ENCODE assay signal across 25 mouse cellular contexts in the genomic region with DNA sequence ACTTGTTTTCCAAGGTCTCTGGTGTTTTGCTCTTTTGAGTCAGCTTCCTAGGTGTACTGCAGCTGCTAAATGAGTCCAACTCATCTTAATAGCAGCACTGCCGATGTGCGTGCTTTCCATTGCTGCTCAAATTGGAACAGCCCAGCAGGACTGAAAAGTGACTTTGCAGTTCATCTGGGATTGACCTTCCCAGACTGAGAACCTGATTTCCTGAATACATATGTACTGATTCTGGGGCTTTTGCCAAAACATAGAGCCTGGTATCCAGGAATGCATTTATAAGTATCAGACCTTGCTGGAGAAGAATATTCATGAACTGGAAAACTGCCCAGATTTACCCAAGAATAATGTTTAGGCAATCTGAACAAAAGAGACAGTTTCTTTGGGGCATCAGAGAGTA.
DNase-seq lines count a peak whose midpoint lies in the region; ATAC-seq and TF ChIP-seq lines count a peak whose summit lies in the region.
"Had no signal": no experiment of that assay in that cellular context is flagged by ENCODE, and none has a peak within 500 bp of the region (broad histone marks: within the 10 kb centered on the region; RNA-seq: fewer than 3 reads in every experiment).

No protein-coding gene starts in this region.

- ATAC-seq in forebrain, embryonic 14.5 days: peak; percentile 60; the same call in 1 of the 2 replicates
- no peak for ATAC-seq in hindbrain, postnatal 0 days
- no peak for ATAC-seq in hindbrain, embryonic 12.5 days (ENCODE audit: low FRiP score)
- ATAC-seq: CD4-positive, CD25-positive, alpha-beta regulatory T cell, adult 4 months; inflammation-experienced regulatory T-cells, adult 6 months; intestine, embryonic 16.5 days had no signal

- peak overlapping the region; percentile 14; the same call in 1 of the 2 replicates for H3K27ac ChIP-seq in forebrain, embryonic 14.5 days (ENCODE audit: low read depth, low read length)
- no peak overlapping the region for H3K27ac ChIP-seq in forebrain, embryonic 10.5 days
- no peak overlapping the region for H3K27ac ChIP-seq in hindbrain, postnatal 0 days
- no peak overlapping the region for H3K27ac ChIP-seq in hindbrain, embryonic 12.5 days
- H3K27ac ChIP-seq: embryonic facial prominence, embryonic 12.5 days; gastrocnemius, adult 2 months; hindbrain, embryonic 15.5 days had no signal

- no peaks in the 10 kb centered on the region for H3K9me3 ChIP-seq in forebrain, embryonic 14.5 days (replicated peaks; ENCODE audit: control insufficient read depth, low read length)
- H3K9me3 ChIP-seq in forebrain, embryonic 10.5 days: no peaks in the 10 kb centered on the region
- H3K9me3 ChIP-seq in hindbrain, postnatal 0 days (ENCODE audit: low read length): no peaks in the 10 kb centered on the region
- no peaks in the 10 kb centered on the region for H3K9me3 ChIP-seq in hindbrain, embryonic 12.5 days (replicated peaks)
- H3K9me3 ChIP-seq: embryonic facial prominence, embryonic 12.5 days; hindbrain, embryonic 15.5 days had no signal

- DNase-seq in forebrain, embryonic 14.5 days (ENCODE audit: low spot score): peak; percentile 77
- no peak for DNase-seq in forebrain, embryonic 10.5 days (ENCODE audit: extremely low spot score, low spot score)
- peak; percentile 8 for DNase-seq in hindbrain, postnatal 0 days (ENCODE audit: low spot score)
- DNase-seq in brain, adult 2 months (ENCODE audit: low read depth, low spot score): peak; percentile 29
- DNase-seq in brain, embryonic 14.5 days (ENCODE audit: low read depth): peak; percentile 79
- DNase-seq in kidney, adult 11 months: no peak
- DNase-seq in left cerebral cortex, postnatal 10 days (ENCODE audit: extremely low spot score in 1 of 2, low spot score in 2 of 2): no peak
- DNase-seq: adrenal gland, adult 2 months; adrenal gland, postnatal 14 days; cerebellum, adult 18-20 months; cerebellum, adult 9-10 months; cerebellum, postnatal 14 days; gastrocnemius, adult 2 months; gastrocnemius, postnatal 14 days; heart, adult 11 months; heart, postnatal 36 days; kidney, adult 2 months had no signal

- H3K4me2 ChIP-seq in forebrain, embryonic 14.5 days (ENCODE audit: low read length): no peak overlapping the region
- H3K4me2 ChIP-seq in hindbrain, postnatal 0 days (ENCODE audit: low read depth, low read length): no peak overlapping the region
- no peak overlapping the region for H3K4me2 ChIP-seq in hindbrain, embryonic 12.5 days (replicated peaks)
- H3K4me2 ChIP-seq: embryonic facial prominence, embryonic 12.5 days; heart, embryonic 11.5 days; hindbrain, embryonic 15.5 days had no signal

- no peaks in the 10 kb centered on the region for H3K27me3 ChIP-seq in forebrain, embryonic 14.5 days (replicated peaks; ENCODE audit: control insufficient read depth, insufficient read depth, low read length)
- no peaks in the 10 kb centered on the region for H3K27me3 ChIP-seq in forebrain, embryonic 10.5 days (ENCODE audit: poor library complexity, severe bottlenecking)
- no peaks in the 10 kb centered on the region for H3K27me3 ChIP-seq in hindbrain, postnatal 0 days (ENCODE audit: insufficient read depth, low read length)
- no peaks in the 10 kb centered on the region for H3K27me3 ChIP-seq in hindbrain, embryonic 12.5 days
- H3K27me3 ChIP-seq: embryonic facial prominence, embryonic 12.5 days; hindbrain, embryonic 15.5 days had no signal

- TF ChIP-seq CTCF in hindbrain, postnatal 0 days (IDR thresholded peaks at IDR 0.05; ENCODE audit: low read depth): no peak
- TF ChIP-seq CTCF in brain, embryonic 14.5 days (IDR thresholded peaks at IDR 0.05; ENCODE audit: borderline replicate concordance, extremely low read depth, insufficient read depth, insufficient read length): no peak

- peaks cover 5% of the 10 kb centered on the region; the same call in 1 of the 2 replicates for H3K4me1 ChIP-seq in forebrain, embryonic 14.5 days (ENCODE audit: control insufficient read depth, insufficient read depth, low read length)
- no peaks in the 10 kb centered on the region for H3K4me1 ChIP-seq in forebrain, embryonic 10.5 days
- no peaks in the 10 kb centered on the region for H3K4me1 ChIP-seq in hindbrain, postnatal 0 days (ENCODE audit: insufficient read depth, low read length)
- no peaks in the 10 kb centered on the region for H3K4me1 ChIP-seq in hindbrain, embryonic 12.5 days
- H3K4me1 ChIP-seq: embryonic facial prominence, embryonic 12.5 days; hindbrain, embryonic 15.5 days had no signal

- H3K36me3 ChIP-seq in forebrain, embryonic 14.5 days (ENCODE audit: control insufficient read depth, insufficient read depth, low read length): no peaks in the 10 kb centered on the region
- H3K36me3 ChIP-seq in forebrain, embryonic 10.5 days (replicated peaks): no peaks in the 10 kb centered on the region
- H3K36me3 ChIP-seq in hindbrain, postnatal 0 days (ENCODE audit: insufficient read depth, low read length): no peaks in the 10 kb centered on the region
- H3K36me3 ChIP-seq in hindbrain, embryonic 12.5 days: no peaks in the 10 kb centered on the region
- H3K36me3 ChIP-seq: embryonic facial prominence, embryonic 12.5 days; hindbrain, embryonic 15.5 days had no signal

- H3K4me3 ChIP-seq in forebrain, embryonic 14.5 days (ENCODE audit: low read depth, low read length): no peak overlapping the region
- no peak overlapping the region for H3K4me3 ChIP-seq in forebrain, embryonic 10.5 days
- no peak overlapping the region for H3K4me3 ChIP-seq in hindbrain, postnatal 0 days (ENCODE audit: low read length)
- H3K4me3 ChIP-seq in hindbrain, embryonic 12.5 days: no peak overlapping the region
- H3K4me3 ChIP-seq: embryonic facial prominence, embryonic 12.5 days; erythroblast, embryonic 14.5 days; gastrocnemius, adult 2 months; hindbrain, embryonic 15.5 days had no signal

- intact Hi-C loops in left cerebral cortex, postnatal 10 days (cut with DNase I): loop anchor here (10.0 kb wide), 1 partner anchor 1587 kb away; no protein-coding TSS in a partner anchor

- 48% methylated on average over 2 of the region's 2 CpGs for WGBS in forebrain, embryonic 14.5 days
- WGBS in forebrain, embryonic 10.5 days: 94% methylated on average over 2 of the region's 2 CpGs
- WGBS in hindbrain, postnatal 0 days: 29% methylated on average over 2 of the region's 2 CpGs
- 86% methylated on average over 2 of the region's 2 CpGs for WGBS in hindbrain, embryonic 12.5 days

- H3K9ac ChIP-seq in forebrain, embryonic 14.5 days (ENCODE audit: low read length): no peak overlapping the region
- H3K9ac ChIP-seq in hindbrain, postnatal 0 days (replicated peaks; ENCODE audit: low read length): no peak overlapping the region
- no peak overlapping the region for H3K9ac ChIP-seq in hindbrain, embryonic 12.5 days
- H3K9ac ChIP-seq: embryonic facial prominence, embryonic 12.5 days; hindbrain, embryonic 15.5 days had no signal

- TF ChIP-seq POLR2A in brain, embryonic 14.5 days (IDR thresholded peaks at IDR 0.05; ENCODE audit: borderline replicate concordance, extremely low read depth, insufficient read depth, insufficient read length, poor library complexity, severe bottlenecking): no peak

Comparison
In these comparisons a context has a peak if more than half of its experiments do, and no peak if none do; other contexts are left out.
1. DNase-seq: peak in forebrain, embryonic 14.5 days (single experiment), hindbrain, postnatal 0 days (single experiment), brain, adult 2 months (single experiment) and brain, embryonic 14.5 days (single experiment); none in forebrain, embryonic 10.5 days (single experiment), kidney, adult 11 months (single experiment) and left cerebral cortex, postnatal 10 days (0 of 2).